Mouse (Mus musculus) adrenal gland, adult (tissue): ENCODE data around the gene Raver2.

Source experiments
- DNase-seq, 2 experiments: peaks; one replicate each; pipeline ENCODE4 v3.0.0; 2022 to 2023; ENCODE audit warnings: low spot score in 1 of 2; ENCODE audit not compliant: inconsistent age in 2 of 2

The Raver2 gene

GRCm38 (mm10) chr4:101093292-101093691 lies 24.5 kb downstream of the Raver2 start:
- no peak for DNase-seq

GRCm38 (mm10) chr4:101107122-101107521 lies 38.3 kb downstream of the Raver2 start:
- DNase-seq = no peak

GRCm38 (mm10) chr4:101121002-101121401 lies 52.2 kb downstream of the Raver2 start:
- DNase-seq = no peak

- no peak for DNase-seq
Observed at GRCm38 (mm10) chr4:101135013-101135412, 66.2 kb downstream of the Raver2 start.

GRCm38 (mm10) chr4:101135909-101136308 lies 67.1 kb downstream of the Raver2 start:
- DNase-seq = no peak

- no peak for DNase-seq
Observed at GRCm38 (mm10) chr4:101137975-101138374, 69.2 kb downstream of the Raver2 start.

GRCm38 (mm10) chr4:101141768-101142167 lies 73.0 kb downstream of the Raver2 start:
- DNase-seq = no peak

- no peak for DNase-seq
Observed at GRCm38 (mm10) chr4:101143901-101144300, 75.1 kb downstream of the Raver2 start.

GRCm38 (mm10) chr4:101144361-101144760 lies 75.6 kb downstream of the Raver2 start:
- peak in 1 of 2 experiments; percentile 30 for DNase-seq

- DNase-seq = no peak
Observed at GRCm38 (mm10) chr4:101144790-101145189, 76.0 kb downstream of the Raver2 start.

GRCm38 (mm10) chr4:101146047-101146745 lies 77.4 kb downstream of the Raver2 start:
- peak; percentile 57 to 88 for DNase-seq

- DNase-seq = peak in 1 of 2 experiments; percentile 33
Observed at GRCm38 (mm10) chr4:101146891-101147655, 78.3 kb downstream of the Raver2 start.

- DNase-seq = peak; percentile 78 to 85
Observed at GRCm38 (mm10) chr4:101155541-101155940, 86.8 kb downstream of the Raver2 start.

GRCm38 (mm10) chr4:101157476-101157875 lies 88.7 kb downstream of the Raver2 start:
- DNase-seq = no peak

- DNase-seq = no peak
Observed at GRCm38 (mm10) chr4:101158282-101158681, 89.5 kb downstream of the Raver2 start.

GRCm38 (mm10) chr4:101159191-101159764 lies 90.5 kb downstream of the Raver2 start:
- DNase-seq = no peak

- DNase-seq = peak; percentile 39 to 82
Observed at GRCm38 (mm10) chr4:101160821-101161220, 92.0 kb downstream of the Raver2 start.

- DNase-seq = no peak
Observed at GRCm38 (mm10) chr4:101164189-101164588, 95.4 kb downstream of the Raver2 start.

- no peak for DNase-seq
Observed at GRCm38 (mm10) chr4:101164673-101165072, 95.9 kb downstream of the Raver2 start.

GRCm38 (mm10) chr4:101165776-101166175 lies 97.0 kb downstream of the Raver2 start:
- DNase-seq = peak; percentile 72 to 84

GRCm38 (mm10) chr4:101167777-101168176 lies 99.0 kb downstream of the Raver2 start:
- no peak for DNase-seq
